In the genomic region with DNA sequence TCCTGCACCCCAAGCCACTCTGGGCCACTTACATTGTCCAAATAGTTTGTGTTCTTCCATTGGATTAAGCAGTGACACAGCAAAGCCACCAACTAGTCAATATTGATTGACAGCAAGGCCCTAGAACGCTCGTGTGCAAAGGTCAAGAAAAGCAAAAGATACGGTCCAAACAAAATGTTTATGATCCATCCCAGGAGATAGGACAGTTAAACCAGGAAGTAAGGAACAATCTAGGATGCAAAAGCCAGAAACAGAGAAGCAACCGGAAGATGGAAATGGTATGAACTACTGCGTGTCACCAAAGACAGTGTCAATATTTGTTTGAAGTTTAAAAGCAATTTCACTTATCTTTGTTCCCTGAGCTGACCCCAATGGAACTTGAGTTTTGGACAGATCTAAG, we compare ENCODE assay signal across 29 mouse cellular contexts. TPM values are rescaled to one million over a fixed set of nuclear protein-coding genes. Genes with fewer than 3 reads are reported as not detected.
DNase-seq lines count a peak whose midpoint lies in the region; ATAC-seq and TF ChIP-seq lines count a peak whose summit lies in the region.
"Had no signal": no experiment of that assay in that cellular context is flagged by ENCODE, and none has a peak within 500 bp of the region (broad histone marks: within the 10 kb centered on the region; RNA-seq: fewer than 3 reads in every experiment).

No protein-coding gene starts in this region.

- H3K36me3 ChIP-seq in liver, embryonic 13.5 days, result no peaks in the 10 kb centered on the region
- no peaks in the 10 kb centered on the region for H3K36me3 ChIP-seq in liver, embryonic 12.5 days
- no peaks in the 10 kb centered on the region for H3K36me3 ChIP-seq in intestine, postnatal 0 days (ENCODE audit: control insufficient read depth, insufficient read depth)
- no peaks in the 10 kb centered on the region for H3K36me3 ChIP-seq in small intestine, adult 2 months (ENCODE audit: control insufficient read depth, insufficient read depth, low read length)
- H3K36me3 ChIP-seq: embryonic facial prominence, embryonic 10.5 days; embryonic facial prominence, embryonic 13.5 days; heart, embryonic 12.5 days; heart, embryonic 15.5 days; hindbrain, embryonic 10.5 days; hindbrain, embryonic 13.5 days had no signal

- 63% methylated on average over 5 of the region's 5 CpGs for WGBS in liver, embryonic 13.5 days (ENCODE audit: insufficient replicate concordance)
- WGBS in liver, embryonic 12.5 days (ENCODE audit: insufficient replicate concordance), result 66% methylated on average over 5 of the region's 5 CpGs
- WGBS in intestine, postnatal 0 days, result 37% methylated on average over 5 of the region's 5 CpGs
- WGBS in small intestine, adult 2 months, result 27% methylated on average over 5 of the region's 5 CpGs

- no peak overlapping the region for H3K4me3 ChIP-seq in liver, embryonic 13.5 days (replicated peaks)
- no peak overlapping the region for H3K4me3 ChIP-seq in liver, embryonic 12.5 days
- H3K4me3 ChIP-seq in intestine, postnatal 0 days (ENCODE audit: low read depth, low read length), result no peak overlapping the region
- H3K4me3 ChIP-seq in small intestine, adult 2 months (ENCODE audit: low read depth, low read length), result no peak overlapping the region
- H3K4me3 ChIP-seq: embryonic facial prominence, embryonic 10.5 days; embryonic facial prominence, embryonic 13.5 days; erythroblast, embryonic 14.5 days; forebrain, embryonic 13.5 days; heart, embryonic 12.5 days; heart, embryonic 15.5 days; hindbrain, embryonic 10.5 days; hindbrain, embryonic 13.5 days had no signal

- TF ChIP-seq CTCF in intestine, postnatal 0 days (IDR thresholded peaks at IDR 0.05; ENCODE audit: low read depth), result no peak
- no peak for TF ChIP-seq CTCF in small intestine, adult 2 months (IDR thresholded peaks at IDR 0.05; ENCODE audit: extremely low read depth, insufficient read length, insufficient replicate concordance, low read depth, low read length)

- peak overlapping the region; percentile 41; the same call in 1 of the 2 replicates for H3K27ac ChIP-seq in liver, embryonic 13.5 days
- no peak overlapping the region for H3K27ac ChIP-seq in liver, embryonic 12.5 days
- peak overlapping the region; percentile 50; the same call in 1 of the 2 replicates for H3K27ac ChIP-seq in intestine, postnatal 0 days (ENCODE audit: low read depth, low read length)
- peak overlapping the region; percentile 86 for H3K27ac ChIP-seq in small intestine, adult 2 months (ENCODE audit: insufficient read depth, low read depth, low read length)
- H3K27ac ChIP-seq: embryonic facial prominence, embryonic 10.5 days; embryonic facial prominence, embryonic 13.5 days; forebrain, embryonic 13.5 days; heart, embryonic 15.5 days; hindbrain, embryonic 10.5 days; hindbrain, embryonic 13.5 days had no signal

- H3K9ac ChIP-seq in liver, embryonic 13.5 days, result no peak overlapping the region
- H3K9ac ChIP-seq in liver, embryonic 12.5 days, result no peak overlapping the region
- no peak overlapping the region for H3K9ac ChIP-seq in intestine, postnatal 0 days (ENCODE audit: low read depth, low read length)
- H3K9ac ChIP-seq: embryonic facial prominence, embryonic 13.5 days; forebrain, embryonic 13.5 days; heart, embryonic 12.5 days; heart, embryonic 15.5 days; hindbrain, embryonic 13.5 days had no signal

- no peak overlapping the region for H3K4me2 ChIP-seq in liver, embryonic 13.5 days
- H3K4me2 ChIP-seq in liver, embryonic 12.5 days, result no peak overlapping the region
- H3K4me2 ChIP-seq in intestine, postnatal 0 days (replicated peaks; ENCODE audit: low read depth), result no peak overlapping the region
- H3K4me2 ChIP-seq: embryonic facial prominence, embryonic 13.5 days; forebrain, embryonic 13.5 days; heart, embryonic 12.5 days; heart, embryonic 15.5 days; hindbrain, embryonic 13.5 days had no signal

- no peak for TF ChIP-seq POLR2A in small intestine, adult 2 months (IDR thresholded peaks at IDR 0.05; ENCODE audit: low read depth, low read length)

- DNase-seq in liver, embryonic 13.5 days, result no peak
- no peak for DNase-seq in gastrocnemius, postnatal 10 days
- no peak for DNase-seq in gastrocnemius, postnatal 4 days (ENCODE audit: low spot score in 2 of 2)
- DNase-seq: adrenal gland, adult 2 months; adrenal gland, postnatal 14 days; cerebellum, adult 11 months; cerebellum, adult 2 months; cerebellum, adult 9-11 months; cerebellum, postnatal 25 days; embryo, embryonic 11 days; gastrocnemius, postnatal 14 days; heart, adult 18-20 months; heart, postnatal 10 days; heart, postnatal 36 days had no signal

- no peak for ATAC-seq in liver, embryonic 13.5 days (ENCODE audit: low read depth)
- ATAC-seq in liver, embryonic 12.5 days, result no peak
- peak; percentile 51 for ATAC-seq in intestine, postnatal 0 days
- ATAC-seq: CD4-positive, CD25-positive, alpha-beta regulatory T cell, adult 4 months; forebrain, embryonic 13.5 days; forebrain, embryonic 16.5 days; hindbrain, embryonic 16.5 days had no signal

- H3K9me3 ChIP-seq in liver, embryonic 13.5 days (replicated peaks), result no peaks in the 10 kb centered on the region
- no peaks in the 10 kb centered on the region for H3K9me3 ChIP-seq in liver, embryonic 12.5 days (replicated peaks)
- no peaks in the 10 kb centered on the region for H3K9me3 ChIP-seq in intestine, postnatal 0 days (ENCODE audit: control insufficient read depth)
- H3K9me3 ChIP-seq: embryonic facial prominence, embryonic 10.5 days; embryonic facial prominence, embryonic 13.5 days; forebrain, embryonic 13.5 days; heart, embryonic 12.5 days; heart, embryonic 15.5 days; hindbrain, embryonic 10.5 days; hindbrain, embryonic 13.5 days had no signal

- peaks cover 3% of the 10 kb centered on the region; the same call in 1 of the 2 replicates for H3K27me3 ChIP-seq in liver, embryonic 13.5 days
- peaks cover 8% of the 10 kb centered on the region; the same call in 1 of the 2 replicates for H3K27me3 ChIP-seq in liver, embryonic 12.5 days (replicated peaks)
- no peaks in the 10 kb centered on the region for H3K27me3 ChIP-seq in intestine, postnatal 0 days (replicated peaks; ENCODE audit: control insufficient read depth, insufficient read depth, low read length)
- no peaks in the 10 kb centered on the region for H3K27me3 ChIP-seq in small intestine, adult 2 months (ENCODE audit: control insufficient read depth, insufficient read depth, low read length)
- H3K27me3 ChIP-seq: embryonic facial prominence, embryonic 13.5 days; forebrain, embryonic 13.5 days; heart, embryonic 12.5 days; heart, embryonic 15.5 days; hindbrain, embryonic 13.5 days had no signal

- H3K4me1 ChIP-seq in liver, embryonic 13.5 days (replicated peaks), result peaks cover 46% of the 10 kb centered on the region
- H3K4me1 ChIP-seq in liver, embryonic 12.5 days, result peaks cover 39% of the 10 kb centered on the region
- H3K4me1 ChIP-seq in intestine, postnatal 0 days (replicated peaks; ENCODE audit: control insufficient read depth, insufficient read depth, low read length), result no peaks in the 10 kb centered on the region
- peaks cover 27% of the 10 kb centered on the region for H3K4me1 ChIP-seq in small intestine, adult 2 months (ENCODE audit: control insufficient read depth, insufficient read depth, insufficient read length, low read length)
- H3K4me1 ChIP-seq: forebrain, embryonic 13.5 days had no signal

RNA-seq across cellular contexts. Expression of a gene that starts 9.1 kb away (rescaled TPM):
- 9.5 and 12.4 TPM in 2 replicates for polyA plus RNA-seq in liver, embryonic 13.5 days (2015; fragmentation: Nextera tagmentation; extraction: Ambion mirVana)
- 13.6 and 13.8 TPM in 2 replicates for polyA plus RNA-seq in liver, embryonic 12.5 days (2016; fragmentation: Nextera tagmentation; extraction: Ambion mirVana)
- 69.4 and 71.8 TPM in 2 replicates for polyA plus RNA-seq in intestine, postnatal 0 days (2015; fragmentation: Nextera tagmentation; extraction: Ambion mirVana)
- polyA plus RNA-seq in small intestine, adult 2 months (2012; rRNA removed), result 80.2 and 180 TPM in 2 replicates
- total RNA-seq in gastrocnemius, postnatal 10 days (2021), result 100 to 1,000 TPM in 1 of 2 experiments, 10 to 100 TPM in 1; 85.6 to 102 TPM
- total RNA-seq in gastrocnemius, postnatal 4 days (2021), result 10 to 100 TPM; 81.4 to 89.8 TPM

RNA-seq across cellular contexts. Expression of a gene that starts 43.7 kb away (rescaled TPM):
- 0.22 and 0.23 TPM in 2 replicates for polyA plus RNA-seq in liver, embryonic 13.5 days (2015; fragmentation: Nextera tagmentation; extraction: Ambion mirVana)
- 0.31 and 0.44 TPM in 2 replicates for polyA plus RNA-seq in liver, embryonic 12.5 days (2016; fragmentation: Nextera tagmentation; extraction: Ambion mirVana)
- 0.50 and 0.66 TPM in 2 replicates for polyA plus RNA-seq in intestine, postnatal 0 days (2015; fragmentation: Nextera tagmentation; extraction: Ambion mirVana)
- polyA plus RNA-seq in small intestine, adult 2 months (2012; rRNA removed), result 0.55 and 0.82 TPM in 2 replicates
- total RNA-seq in gastrocnemius, postnatal 10 days (2021), result 1 to 10 TPM; 1.9 to 2.6 TPM
- 1 to 10 TPM; 2.8 to 3.1 TPM for total RNA-seq in gastrocnemius, postnatal 4 days (2021)
- total RNA-seq: MEL had no signal
- polyA plus RNA-seq: erythroblast, embryonic 14.5 days had no signal
